Mouse (Mus musculus) spleen, postnatal 14 days (tissue): ENCODE results near the gene Alg6.

Experiments used
- DNase-seq, 2 experiments: peaks; one replicate each; pipeline ENCODE4 v3.0.0; 2021 to 2022; ENCODE audit warnings: low spot score in 2 of 2

Gene Alg6

GRCm38 (mm10) chr4:99714904-99715782 lies at the start of gene Alg6:
Gene Alg6, plus strand, starts transcription at chr4:99715664.
- DNase-seq: peak; percentile 93 to 95

GRCm38 (mm10) chr4:99670203-99670851 lies 45.1 kb upstream of the Alg6 start:
- DNase-seq: no peak

DNA sequence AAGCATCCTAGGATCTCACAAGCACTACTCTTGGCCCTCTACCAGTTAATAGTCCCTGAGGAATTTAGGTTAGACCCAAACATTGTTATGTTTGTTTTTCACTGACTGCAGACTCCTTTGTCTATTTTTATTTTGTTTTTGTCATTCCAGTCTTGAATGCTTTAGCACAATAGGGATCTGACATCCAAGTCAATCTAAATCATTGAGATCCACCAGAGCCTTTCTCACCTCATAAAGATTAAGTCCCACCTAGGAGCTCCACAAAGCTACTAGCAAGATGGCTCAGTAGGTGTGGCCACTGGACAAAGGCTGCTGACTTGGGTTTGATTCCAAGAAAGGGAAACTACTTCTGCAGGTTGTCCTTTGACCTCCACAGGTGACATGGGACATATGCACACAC lies 40.3 kb upstream of the Alg6 start:
- no peak for DNase-seq

DNA sequence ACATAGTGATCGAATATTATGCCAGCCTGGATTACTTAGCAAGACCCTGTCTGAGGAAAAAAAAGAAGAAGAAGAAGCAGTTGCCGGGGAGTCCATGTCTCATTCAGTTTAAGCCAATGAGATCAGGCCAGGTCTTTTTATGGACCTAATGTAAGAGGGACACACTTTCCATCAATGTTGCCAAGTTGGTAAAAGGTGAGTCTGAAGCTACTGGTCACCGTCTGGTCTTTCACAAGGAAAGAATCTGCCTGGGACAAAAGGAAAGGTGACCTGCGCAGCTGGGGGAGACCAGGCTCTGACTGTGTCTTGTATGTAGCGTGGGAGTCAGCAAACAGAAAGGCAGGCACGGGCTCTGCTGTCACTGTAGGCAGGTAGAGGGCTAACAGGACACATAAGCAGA lies 31.5 kb upstream of the Alg6 start:
- no peak for DNase-seq

DNA sequence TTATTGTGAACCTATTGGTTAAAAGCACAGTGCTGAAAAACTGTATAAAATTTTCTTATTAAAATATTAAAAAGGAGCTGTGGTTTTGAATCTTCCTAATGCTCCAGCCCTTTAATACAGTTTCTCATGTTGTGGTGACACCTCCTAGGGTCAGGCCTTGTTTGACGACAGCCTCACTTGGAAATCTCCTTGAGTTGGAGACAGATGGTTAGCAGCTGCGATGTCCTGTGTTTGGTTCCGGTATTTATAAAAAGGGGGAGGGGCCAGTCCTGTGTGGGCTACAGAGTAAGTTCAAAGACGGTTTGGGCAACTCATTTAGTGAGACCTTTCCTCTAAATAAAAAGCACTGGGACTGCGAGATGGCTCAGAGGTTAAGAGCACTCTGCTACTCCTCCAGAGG lies 29.2 kb upstream of the Alg6 start:
- DNase-seq: no peak

- DNase-seq: no peak
Observed at GRCm38 (mm10) chr4:99712583-99713183, 2.8 kb upstream of the Alg6 start.

GRCm38 (mm10) chr4:99713971-99714370 lies 1.5 kb upstream of the Alg6 start:
- DNase-seq: no peak

GRCm38 (mm10) chr4:99715783-99716416 lies 436 bp downstream of the Alg6 start:
- no peak for DNase-seq

- no peak for DNase-seq
Observed at GRCm38 (mm10) chr4:99717905-99718304, 2.4 kb downstream of the Alg6 start.

GRCm38 (mm10) chr4:99724331-99724730 lies 8.9 kb downstream of the Alg6 start:
- DNase-seq: no peak

GRCm38 (mm10) chr4:99725914-99726451 lies 10.5 kb downstream of the Alg6 start:
- no peak for DNase-seq

- no peak for DNase-seq
Observed at GRCm38 (mm10) chr4:99739836-99740235, 24.4 kb downstream of the Alg6 start.

DNA sequence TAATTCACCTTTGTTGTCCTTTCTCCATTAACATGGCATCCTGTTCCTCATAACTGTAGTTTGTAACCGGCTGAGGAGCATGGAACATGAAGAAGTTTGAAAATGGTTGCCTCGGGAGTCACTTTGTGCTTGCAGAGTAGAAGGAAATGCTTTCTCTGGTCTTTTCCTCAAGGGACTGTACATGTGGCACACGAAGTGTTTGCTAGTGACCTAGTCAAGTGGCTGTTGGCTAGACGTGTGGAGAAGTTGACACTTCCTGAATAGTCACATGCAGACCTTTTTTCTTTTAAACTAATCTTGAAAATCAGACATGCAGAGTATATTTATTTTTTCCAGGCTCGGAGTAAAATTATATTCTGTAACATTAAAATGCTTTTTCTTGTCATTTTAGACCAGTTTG lies 37.0 kb downstream of the Alg6 start:
- no peak for DNase-seq

DNA sequence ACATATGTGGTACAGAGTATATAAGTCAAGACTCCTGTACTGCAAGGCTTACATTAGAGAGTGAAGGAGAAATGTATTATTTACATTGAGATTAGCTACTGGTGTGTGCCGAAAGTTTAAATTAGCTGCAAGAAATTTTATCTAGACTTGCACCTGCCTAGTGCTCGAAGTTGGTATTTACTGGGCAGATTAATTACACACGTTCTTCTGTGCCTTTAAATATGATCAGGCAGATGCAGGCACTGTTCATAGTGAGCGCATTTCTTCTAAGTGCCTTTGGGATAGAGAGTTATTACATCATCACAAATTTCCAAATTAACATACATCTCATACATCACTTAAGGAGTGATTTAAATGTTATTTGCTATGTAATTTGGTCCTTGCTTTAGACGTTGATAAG lies 50.8 kb downstream of the Alg6 start:
- DNase-seq: no peak

DNA sequence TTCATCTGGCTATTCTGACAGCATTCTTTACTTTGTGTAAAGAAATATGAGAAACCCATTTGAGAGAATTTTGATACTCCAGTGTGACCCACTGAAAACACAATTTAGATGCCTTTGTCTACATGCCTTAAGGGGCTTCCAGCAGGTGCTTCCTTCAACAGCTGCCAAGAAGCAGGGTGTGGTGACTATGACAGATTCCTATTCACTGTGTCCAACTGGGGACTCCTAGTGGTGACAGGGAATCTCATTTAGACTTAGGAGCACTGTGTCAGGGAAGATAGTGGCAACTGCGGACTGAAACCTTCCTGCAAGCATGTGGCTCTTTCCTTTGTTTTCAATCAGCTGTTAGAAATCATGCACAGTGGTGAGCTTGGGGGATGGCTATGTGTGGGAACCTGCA lies 51.3 kb downstream of the Alg6 start:
- no peak for DNase-seq

DNA sequence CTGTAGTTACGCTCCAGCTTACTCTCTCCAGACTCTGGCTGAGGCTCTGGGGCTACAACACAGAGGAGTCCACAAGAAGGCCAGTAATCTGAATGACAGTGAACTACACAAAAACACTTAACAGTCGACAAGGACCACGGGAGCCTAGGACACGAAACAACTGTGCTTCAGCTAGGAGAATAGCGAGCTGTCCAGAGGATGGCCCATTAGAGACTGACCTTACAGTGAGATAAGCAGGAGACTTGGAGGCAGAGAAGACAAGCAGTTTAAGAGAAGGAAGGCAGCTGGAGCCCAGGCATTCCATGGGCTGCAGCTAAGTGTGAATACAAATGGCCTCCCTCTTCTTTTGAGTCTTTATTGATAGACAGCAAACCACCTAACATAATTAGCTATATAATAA lies 55.1 kb downstream of the Alg6 start:
- DNase-seq: no peak

- DNase-seq: no peak
Observed at GRCm38 (mm10) chr4:99773041-99773440, 57.6 kb downstream of the Alg6 start.

GRCm38 (mm10) chr4:99792365-99792764 lies 76.9 kb downstream of the Alg6 start:
- DNase-seq: no peak
